Mouse (Mus musculus) hindlimb bud, embryonic 11.5 days (tissue): Measurements from ENCODE around the gene Ankrd31.
"Not testable (repeated sequence)": the region's sequence is repeated elsewhere in the genome, so short reads cannot be mapped to it uniquely, and the experiment has no call there.

Experiments used
- DNase-seq: peaks from one replicate; pipeline ENCODE4 v3.0.0-alpha.2; 2012; ENCODE audit warnings: low read depth, low spot score; ENCODE audit errors: extremely low spot score

Ankrd31 gene

DNA sequence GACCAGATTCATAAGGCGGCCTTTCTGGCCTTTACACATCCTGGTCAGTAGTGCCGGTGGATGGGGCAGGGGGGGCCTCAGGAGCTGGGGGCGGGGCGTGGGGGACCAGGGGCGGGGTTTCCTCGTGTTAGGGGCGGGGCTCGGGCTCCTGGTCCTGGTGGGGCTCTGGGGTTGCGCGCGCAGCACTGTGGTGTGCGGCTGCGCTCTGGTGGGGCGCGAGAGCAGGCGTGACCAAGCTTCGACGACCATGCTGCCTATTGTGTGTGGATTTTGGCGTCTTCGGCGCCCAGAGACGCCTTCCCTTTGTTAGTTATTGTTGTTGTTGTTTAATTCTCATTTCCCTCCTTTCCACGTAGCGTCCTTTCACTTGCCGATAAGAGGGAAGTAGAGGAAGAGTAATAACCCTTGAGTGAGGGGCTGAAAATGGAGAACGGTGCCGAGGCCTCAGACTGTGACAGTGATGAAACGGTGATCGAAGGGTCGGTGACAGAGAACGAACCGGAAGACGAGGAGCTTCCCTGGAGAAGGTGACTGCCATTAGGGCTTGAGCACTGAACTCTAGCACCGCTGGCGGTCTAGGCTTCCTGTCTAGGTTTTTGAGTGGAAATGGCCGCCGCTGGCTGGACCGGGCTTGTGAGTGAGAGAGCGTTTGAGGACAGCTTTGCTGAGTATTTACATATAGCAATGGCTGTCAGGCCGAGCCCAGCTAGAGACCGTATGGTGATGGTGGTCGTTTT is at the start of gene Ankrd31:
Gene Ankrd31 (plus strand): TSS at position 164 of the 737 bp plus-strand sequence.
- DNase-seq, result no peak

DNA sequence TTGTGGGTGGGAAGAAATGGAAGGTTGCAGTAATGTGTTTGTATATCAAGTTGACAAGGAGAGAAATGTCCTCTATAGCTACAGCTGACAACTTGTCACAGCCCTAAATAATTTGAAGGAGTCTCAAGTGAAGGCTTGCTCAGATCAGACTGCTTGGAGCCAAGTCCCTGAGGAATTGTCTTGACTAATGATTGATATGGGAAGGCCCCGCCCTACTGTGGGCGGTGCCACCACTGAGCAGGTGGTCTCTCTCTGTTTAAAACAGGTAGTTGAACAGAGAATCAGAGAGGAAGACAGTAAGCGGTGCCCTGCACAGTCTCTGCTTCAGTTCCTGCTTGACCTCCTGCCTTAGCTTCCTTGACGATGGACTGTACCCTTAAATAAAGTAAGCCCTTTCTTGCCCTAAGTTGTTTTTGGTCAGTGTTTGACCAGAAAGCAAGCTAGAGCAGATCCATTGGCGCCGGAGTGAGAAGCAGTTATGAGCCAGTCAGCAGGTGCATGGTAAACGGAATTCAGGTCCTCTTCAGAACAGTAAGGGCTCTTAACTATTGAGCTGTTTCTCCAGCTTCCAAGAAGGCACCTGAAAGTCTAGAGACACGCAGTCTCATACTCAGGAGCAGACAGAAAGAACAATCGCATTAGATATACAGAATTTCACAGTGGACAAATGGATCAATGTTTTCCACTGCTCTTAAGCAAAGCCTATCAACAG is 45.3 kb upstream of the Ankrd31 start:
- no peak for DNase-seq

DNA sequence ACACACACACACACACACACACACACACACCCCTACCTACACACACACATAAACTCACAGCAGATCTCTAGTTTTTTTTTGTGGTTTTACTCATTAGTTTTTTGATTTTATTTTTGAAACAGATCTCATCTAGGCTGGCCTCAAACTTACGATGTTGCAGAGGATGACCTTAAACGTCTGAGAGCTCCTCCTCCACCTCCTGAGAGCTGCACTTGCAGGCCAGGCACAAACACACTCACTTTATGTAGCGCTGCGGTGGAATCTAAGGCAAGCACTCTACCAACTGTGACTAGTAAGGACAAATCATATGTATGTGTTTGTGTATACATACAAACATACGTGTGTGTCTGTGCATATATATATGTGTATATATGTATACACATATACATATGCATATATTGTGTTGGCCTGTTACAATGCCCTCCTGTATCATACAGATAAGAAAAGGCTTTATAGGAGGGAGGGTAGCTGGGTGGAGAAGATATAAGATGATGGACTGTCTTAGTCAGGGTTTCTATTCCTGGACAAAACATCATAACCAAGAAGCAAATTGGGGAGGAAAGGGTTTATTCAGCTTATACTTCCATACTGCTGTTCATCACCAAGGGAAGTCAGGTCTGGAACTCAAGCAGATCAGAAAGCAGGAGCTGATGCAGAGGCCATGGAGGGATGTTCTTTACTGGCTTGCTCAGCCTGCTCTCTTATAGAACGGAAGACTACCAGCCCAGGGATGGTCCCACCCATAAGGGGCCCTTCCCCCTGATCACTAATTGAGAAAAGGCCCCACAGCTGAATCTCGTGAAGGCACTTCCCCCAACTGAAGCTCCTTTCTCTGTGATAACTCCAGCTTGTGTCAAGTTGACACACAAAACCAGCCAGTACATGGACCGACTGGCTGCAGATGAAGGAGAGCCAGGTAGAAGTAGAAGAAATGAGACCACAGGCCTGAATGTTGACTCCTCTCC is 38.5 kb upstream of the Ankrd31 start:
- DNase-seq, result no peak

DNA sequence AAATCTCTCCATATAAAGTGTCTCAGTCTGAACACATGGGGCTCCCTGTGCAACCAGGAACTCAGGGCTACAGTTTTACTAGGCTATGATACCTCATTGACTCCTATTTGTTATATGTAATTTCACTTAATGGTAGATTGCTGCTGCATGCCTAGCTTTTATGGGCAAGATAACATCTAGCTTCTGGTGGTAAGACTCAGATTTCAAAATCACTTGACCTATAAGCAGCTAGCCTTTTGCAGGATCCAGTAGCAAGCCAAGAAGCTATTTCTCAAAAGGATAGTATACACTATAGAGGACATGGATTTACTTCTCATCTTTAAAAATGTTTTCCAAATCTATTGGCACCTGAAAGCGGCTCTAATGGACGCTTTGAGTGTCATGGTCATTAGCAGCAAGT is 31.8 kb upstream of the Ankrd31 start:
- no peak for DNase-seq

DNA sequence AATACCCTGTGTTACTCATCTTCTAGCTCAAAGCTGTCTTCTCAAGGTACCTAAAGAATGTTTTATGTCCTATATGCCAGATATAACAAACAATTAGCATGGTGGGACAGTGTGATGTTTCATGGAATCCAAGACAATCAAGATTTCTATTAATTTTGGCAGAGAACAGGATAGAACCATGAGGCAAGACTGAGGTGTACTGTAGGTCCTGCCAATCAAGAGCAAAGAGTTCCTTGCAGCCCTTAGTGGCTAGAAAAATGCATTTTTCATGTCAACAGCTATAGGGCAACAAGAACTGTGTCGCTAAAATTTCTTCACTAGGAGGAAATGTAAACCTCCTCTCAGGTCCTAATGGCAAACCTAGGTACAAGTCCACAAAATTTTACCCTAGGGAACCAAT is 30.3 kb upstream of the Ankrd31 start:
- DNase-seq, result no peak

DNA sequence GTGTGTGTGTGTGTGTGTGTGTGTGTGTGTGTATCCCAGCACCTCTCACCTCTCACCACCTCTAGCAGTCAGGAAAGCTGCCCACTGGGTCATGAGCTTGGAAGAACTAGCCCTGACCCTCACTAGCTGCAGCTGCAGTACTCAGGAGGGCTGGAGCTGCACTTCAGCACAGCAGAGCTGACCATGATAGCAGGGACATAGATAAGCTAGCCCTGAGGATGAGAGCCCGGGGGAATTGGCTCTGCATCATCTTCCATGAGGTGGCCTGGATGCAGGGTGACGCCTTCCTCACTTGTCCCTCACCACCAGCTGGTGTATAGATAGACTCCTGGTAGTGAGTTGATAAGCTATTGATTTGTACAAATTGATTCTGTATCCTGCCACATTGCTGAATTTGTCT is 28.1 kb upstream of the Ankrd31 start:
- no peak for DNase-seq

DNA sequence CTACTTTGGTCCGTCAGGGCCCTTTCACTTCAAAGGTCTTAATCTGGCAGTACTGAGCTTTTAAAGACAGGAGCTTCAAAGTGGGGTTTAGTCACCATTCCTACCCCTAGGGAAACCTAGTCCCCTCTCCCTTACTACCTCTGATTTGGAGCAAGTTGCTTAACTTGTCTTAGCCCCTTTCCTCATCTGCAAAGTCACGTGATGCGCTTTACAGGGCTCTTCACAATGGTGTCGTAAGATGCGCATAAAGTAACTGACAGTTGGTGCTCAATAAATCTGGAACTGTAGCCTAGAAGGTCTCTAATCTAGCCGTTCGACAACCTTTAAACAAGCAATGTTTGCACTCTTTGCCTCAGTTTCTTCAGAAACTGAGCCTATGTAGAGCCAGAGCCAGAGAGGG is 19.8 kb upstream of the Ankrd31 start:
- DNase-seq, result no peak

DNA sequence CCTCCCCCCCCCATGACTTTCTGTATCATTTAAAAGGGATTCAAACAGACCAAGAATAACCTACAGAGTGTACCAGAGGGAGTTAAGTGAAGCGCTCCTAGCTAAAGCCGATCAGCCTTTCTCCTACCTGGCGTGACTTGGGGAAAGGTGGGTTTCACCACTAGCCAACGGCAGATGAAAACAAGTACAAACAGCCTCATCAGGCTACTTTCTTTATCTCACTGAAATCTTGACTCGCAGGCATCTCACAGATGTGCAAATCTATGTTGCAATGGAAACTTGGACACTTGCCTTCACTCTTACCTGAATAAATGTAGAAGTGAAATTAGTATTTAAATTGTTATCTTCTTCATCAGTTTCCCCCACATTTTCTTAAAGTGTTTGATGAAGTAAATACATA is 18.9 kb upstream of the Ankrd31 start:
- DNase-seq, result no peak

DNA sequence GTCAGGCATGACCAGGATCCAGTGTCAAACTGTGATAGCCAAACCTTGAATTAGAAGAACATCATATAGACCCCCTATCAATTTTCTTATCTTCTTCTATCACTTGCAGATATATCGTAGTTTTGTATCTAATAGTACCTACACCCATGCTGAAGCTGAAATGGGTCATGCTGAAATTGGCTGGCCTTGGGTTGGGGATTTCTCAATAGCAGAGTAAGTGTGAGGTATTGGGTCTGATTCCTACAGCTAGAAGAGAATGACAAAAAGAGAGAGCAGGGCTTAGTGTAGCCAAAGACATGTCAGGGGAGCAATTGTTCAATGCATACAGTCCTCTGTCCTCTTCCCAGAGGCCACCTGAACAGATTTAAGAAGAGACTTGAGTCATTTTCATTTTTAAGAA is 18.0 kb upstream of the Ankrd31 start:
- DNase-seq, result no peak

DNA sequence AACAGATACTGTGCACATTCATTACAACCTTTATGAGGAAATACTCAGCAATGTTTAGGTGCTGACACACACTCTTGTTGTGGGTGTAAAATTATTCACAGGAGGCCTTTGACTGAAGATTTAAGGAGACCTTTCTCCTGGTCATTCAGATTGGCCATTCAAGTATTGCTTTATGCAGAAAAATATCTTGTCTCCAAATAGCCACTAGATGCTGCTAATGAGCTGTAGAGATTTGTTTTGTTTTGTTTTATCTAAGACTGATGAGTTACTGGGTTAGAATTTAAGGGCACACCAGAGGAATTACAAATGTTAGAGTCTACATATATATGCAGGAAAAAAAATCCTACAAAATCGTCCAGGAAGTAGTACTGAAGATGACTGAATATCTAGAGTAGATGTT is 12.9 kb upstream of the Ankrd31 start:
- no peak for DNase-seq

DNA sequence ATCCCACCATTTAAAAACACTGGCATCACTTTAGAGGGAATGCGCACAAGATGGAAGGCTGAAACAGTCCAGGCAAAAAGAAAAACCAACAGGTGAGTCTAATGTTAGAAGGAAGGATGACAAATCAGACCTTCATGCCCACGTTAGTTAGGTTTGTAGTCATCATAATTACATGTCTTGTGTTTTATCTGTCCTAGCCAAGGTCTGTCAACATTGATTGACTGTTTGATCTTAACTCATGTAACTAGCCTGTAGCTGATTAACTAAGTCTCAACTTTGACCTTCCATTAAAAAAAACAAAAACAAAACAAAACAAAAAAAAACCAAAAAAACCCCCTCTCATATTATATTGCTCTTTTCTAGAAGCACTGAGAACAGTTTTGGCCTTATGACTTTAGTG is 7.9 kb upstream of the Ankrd31 start:
- no peak for DNase-seq

DNA sequence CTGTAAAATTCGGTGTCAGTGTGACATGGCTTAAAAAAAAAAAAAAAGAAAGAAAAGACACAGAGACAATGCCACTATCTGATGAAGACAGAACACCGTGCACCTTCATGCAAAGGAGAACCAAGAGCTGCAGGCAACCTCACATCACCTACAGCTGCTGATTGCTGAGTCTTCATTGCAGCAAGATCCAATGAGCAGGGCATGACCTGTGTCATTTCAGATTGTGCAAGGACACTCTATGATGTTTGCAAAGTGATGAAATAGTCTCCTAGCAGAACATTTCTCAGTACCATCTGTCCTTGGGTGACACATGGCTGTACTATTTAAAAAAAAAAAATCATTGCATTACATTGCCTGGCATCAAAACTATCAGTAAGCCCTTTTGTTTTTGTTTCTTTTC is 5.2 kb upstream of the Ankrd31 start:
- DNase-seq, result no peak

DNA sequence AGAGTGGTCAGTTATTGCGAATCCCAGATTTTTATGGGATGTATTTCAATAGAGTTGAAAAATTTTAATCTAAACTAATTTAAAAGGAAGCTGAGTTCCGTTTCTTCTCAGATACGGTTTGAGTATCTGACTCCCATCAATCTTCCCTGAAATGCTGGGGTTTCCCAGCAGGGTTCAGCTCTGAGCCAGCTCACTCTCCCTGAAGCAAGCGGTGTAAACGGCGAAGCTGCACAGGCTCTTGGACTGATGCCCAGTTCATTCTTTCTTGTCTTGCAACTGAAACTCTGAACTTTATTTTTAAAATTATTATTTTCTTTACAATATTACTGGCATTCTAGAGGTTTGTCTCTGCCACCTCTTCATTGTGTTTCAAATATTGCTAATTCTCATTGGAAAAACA is 2.0 kb upstream of the Ankrd31 start:
- no peak for DNase-seq

DNA sequence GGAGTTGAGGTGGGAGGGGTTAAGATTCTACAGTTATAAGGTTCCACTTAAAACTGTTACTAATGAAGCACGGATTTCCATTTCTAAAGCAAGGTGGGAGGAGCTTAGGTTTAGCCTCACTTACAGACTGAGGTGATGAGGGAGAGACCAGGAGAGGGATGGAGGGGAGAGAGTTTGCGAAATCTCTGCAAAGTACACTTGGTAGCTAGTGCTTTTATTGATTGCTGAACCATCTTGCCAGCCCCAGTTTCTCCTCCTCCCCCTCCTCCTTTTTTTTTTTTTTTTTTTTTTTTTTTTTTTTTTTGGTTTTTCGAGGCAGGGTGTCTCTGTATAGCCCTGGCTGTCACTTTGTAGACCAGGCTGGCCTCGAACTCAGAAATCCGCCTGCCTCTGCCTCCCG is 1.8 kb downstream of the Ankrd31 start:
- DNase-seq, result no peak

DNA sequence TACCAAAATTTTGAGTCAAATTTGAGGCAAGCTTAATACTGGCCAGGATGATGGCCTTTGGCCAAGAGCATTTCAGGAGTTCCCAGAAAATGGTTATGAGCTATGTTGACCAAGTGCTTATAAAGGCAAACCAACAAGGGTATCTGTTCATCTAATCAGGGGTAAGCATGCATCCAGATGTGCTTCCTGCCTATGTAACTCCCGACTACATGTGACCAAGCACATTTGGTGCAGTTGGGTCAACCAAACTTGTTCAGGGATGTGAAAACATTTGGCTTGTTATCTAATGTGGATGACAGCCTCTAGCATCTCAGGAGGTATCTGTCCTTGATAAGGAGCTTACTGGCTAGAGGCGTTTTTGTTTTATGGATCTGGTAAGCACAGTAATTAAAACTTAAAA is 12.8 kb downstream of the Ankrd31 start:
- DNase-seq, result no peak

DNA sequence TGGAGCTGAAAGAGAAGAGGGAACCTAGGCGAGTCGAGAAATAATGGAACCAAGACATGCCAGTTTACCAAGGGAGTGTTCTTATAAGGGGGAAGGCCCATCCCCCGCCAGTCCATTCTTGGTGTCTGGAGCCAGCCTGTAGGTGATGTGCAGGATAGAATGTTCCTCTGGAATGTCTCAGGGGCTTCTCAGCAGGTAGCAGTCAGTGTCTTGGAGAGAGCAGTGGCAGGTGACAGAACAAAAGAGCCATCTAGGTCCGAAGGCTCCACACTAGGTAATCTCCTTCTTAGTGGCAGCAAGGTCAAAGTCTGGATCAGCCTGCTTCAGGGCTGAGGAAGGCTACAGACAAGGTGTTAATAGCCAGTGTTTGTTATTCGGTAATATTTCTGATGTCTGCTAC is 38.0 kb downstream of the Ankrd31 start:
- DNase-seq, result not testable (repeated sequence)

DNA sequence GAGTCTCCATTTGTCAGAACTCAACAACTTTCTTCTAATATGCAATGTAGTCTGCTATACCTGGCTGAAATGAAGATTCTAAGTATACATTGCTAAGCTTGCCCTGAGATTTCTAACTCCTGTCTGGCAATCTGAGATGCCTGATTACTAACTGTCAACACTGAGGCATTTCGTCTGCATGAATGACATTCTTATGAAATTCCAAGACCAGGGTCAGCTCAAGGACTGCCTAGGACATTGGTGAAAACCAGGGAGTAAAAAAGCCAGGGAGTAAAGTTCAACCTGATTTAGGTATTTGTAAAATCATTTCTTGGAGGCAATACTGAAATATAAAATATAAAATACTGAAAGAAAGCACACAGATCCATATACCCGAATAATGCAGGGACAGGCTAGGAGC is 45.4 kb downstream of the Ankrd31 start:
- no peak for DNase-seq

DNA sequence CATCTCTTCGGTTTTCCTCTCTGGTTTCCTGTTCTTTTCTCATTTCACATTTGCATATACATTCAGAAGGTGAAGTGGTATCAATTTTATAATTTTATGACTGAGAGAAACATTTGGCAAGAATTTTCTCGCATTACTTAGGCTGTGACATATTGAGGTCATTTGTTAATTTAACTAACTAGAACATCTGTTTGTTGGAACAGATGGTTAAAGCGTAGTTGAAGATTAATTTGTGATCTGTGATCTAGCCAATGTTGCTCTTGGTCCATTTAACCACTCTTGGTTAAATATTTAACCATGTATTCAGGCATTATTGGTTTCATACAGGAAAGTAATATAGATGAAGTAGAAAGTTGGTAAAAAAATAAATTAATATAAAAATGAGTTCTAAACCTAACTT is 47.2 kb downstream of the Ankrd31 start:
- DNase-seq, result no peak

DNA sequence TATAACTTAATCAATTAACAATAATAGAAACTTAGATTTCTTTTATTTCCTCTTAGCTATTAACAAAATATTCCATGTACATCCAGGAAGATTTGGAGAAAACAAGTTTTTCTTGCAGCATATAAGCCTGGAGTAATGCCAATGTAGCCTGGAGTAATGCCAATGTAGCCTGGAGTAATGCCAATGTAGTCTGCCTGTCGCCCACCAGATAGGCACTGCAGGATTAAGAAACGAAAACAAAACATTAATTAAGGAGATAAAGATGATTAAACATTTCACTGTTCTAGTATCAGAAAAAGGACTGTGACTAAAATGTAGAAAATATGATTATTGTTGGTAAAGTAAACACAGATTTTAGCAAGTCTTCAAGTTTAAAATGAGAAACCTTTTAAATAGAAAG is 49.4 kb downstream of the Ankrd31 start:
- DNase-seq, result no peak

DNA sequence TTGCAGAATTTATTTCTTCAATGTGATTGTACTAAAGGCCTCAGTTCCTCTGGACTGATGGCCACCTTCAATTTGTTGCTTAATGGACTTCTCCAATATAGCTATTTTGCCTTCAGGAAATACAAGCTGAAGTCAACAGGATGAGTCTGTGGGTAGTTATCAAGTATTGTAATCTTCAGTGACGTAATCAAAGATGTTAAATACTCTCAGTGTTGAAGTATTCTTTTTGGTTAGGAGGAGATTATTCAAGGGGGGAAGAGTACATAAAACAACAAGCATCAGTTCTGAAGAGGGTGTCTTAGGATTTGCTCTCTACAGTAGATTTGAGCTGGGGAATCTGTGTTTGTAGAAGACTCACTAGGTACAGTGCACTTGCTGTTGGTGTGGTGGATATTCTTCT is 101.7 kb downstream of the Ankrd31 start:
- DNase-seq, result no peak

DNA sequence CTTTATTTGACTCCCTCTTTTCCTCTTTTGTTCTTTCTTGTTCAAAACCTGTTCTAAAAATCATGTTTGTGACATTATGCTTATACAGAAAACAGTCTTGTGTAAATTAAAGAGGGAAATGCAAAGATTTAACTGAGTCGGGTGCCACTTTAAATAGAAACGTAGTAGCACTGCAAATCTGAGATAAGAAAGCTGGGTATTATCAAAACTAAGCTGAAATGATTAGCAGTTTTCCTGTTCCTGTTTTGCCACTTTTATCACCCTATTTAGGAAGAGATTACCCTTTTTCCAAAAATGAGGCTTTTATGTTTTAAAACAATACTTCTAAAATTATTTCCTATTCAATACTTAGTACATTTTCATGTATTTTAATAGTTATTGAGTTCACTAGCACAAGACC is 104.1 kb downstream of the Ankrd31 start:
- DNase-seq, result no peak

DNA sequence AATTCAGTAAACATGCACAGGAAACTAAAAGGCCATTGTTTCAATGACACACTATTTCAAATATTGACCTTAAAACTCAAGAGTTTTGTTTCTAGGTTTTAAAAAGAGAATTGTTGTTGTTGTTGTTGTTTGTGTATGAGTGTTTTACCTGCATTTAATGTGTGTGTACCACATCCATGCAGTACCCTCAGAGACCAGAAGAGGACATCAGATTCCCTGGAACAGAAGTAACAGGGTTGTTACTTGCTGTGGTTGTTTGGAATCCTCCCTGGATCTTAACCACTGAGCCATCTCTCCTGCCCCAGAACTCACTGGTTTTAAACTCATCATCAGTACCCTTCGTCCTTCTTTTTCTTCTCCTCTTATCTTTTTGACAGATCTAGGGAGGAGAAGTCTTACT is 105.2 kb downstream of the Ankrd31 start:
- DNase-seq, result no peak
